Mouse (Mus musculus) lung, postnatal 0 days (tissue): Measurements from ENCODE around the gene Slc26a1.

ENCODE experiments used
- CTCF ChIP-seq: IDR thresholded peaks from 2 replicates; pipeline ENCODE4 v1.5.1; 2016; ENCODE audit warnings: antibody characterized with exemption, mild to moderate bottlenecking
- EP300 ChIP-seq: IDR thresholded peaks from 2 replicates; pipeline ENCODE4 v1.6.1; 2016; ENCODE audit warnings: antibody characterized with exemption, mild to moderate bottlenecking, control low read depth

- TF ChIP-seq CTCF (peak; percentile 83), EP300 (no peak)
Observed at GRCm38 (mm10) chr5:108668977-108669936, 6.1 kb downstream of the Slc26a1 start, which contains the start of gene Dgkq.
